Mouse (Mus musculus): ENCODE measurements around the gene Trpm3. TPM values are rescaled to one million over a fixed set of nuclear protein-coding genes. Genes with fewer than 3 reads are reported as not detected.

The Trpm3 gene
- polyA plus RNA-seq, 2 experiments from 2014 or later, result 0.28 TPM; not detected in 1

DNA sequence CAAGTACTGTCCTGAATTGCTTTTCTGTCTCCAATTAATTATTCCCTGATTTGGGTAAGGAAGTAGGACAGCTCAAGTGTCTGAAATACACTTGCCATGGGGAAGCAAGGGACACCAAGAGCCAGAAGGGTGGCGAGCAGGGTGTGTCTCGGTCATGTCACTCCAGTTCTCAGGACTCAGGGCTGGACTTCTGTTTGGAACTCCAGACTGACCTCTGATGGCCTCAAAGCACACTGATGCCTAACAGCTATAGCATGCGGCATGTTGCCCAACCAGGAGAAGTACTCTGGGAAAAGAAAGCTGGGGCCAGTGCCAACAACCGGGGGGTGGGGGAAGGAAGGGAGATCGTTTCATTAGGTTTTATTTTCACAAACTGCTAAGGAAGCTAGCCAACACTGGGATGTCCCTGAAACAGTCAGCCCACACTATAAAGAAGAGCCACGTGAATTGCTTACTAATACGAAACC, 791.6 kb downstream of the Trpm3 start:
- no peak for ATAC-seq

DNA sequence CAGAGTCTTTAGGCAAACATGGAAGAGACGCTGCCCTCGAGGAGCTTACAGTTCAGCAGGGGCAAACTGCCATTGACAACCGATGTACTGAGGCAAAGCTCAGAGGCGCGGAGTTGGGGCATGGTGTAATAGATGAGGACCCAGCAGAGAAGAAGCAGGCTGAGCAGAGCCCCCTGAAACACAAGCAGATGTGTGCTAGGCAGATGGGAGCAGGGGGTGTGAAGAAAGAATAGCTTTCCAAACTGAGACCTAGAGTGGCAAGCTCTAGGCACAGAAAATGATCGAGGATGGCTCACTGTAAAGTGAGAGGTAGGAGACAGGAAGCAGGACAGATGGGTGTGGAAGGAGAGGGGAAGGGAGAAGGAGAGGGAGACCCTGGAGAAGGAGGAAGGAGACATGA, 792.2 kb downstream of the Trpm3 start:
- no peak for ATAC-seq

DNA sequence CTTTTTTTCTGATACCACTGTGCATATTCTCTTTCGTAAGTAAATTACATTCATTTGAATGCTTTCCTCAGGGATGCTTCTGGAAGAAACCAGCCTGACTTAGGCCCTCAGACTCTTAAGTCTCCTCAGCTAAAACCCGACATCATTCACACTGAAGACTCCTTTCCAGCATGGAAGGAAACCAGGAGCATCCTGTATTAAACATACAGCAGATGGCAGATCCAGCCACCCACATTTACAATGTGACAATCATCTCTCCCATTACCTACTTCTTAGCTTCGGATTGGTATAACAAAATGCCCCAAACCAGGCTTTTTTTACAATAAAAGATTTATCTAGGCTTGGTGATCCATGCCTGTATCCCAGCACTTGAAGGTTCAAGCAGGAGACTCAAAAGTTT, 796.2 kb downstream of the Trpm3 start:
- no peak for ATAC-seq

DNA sequence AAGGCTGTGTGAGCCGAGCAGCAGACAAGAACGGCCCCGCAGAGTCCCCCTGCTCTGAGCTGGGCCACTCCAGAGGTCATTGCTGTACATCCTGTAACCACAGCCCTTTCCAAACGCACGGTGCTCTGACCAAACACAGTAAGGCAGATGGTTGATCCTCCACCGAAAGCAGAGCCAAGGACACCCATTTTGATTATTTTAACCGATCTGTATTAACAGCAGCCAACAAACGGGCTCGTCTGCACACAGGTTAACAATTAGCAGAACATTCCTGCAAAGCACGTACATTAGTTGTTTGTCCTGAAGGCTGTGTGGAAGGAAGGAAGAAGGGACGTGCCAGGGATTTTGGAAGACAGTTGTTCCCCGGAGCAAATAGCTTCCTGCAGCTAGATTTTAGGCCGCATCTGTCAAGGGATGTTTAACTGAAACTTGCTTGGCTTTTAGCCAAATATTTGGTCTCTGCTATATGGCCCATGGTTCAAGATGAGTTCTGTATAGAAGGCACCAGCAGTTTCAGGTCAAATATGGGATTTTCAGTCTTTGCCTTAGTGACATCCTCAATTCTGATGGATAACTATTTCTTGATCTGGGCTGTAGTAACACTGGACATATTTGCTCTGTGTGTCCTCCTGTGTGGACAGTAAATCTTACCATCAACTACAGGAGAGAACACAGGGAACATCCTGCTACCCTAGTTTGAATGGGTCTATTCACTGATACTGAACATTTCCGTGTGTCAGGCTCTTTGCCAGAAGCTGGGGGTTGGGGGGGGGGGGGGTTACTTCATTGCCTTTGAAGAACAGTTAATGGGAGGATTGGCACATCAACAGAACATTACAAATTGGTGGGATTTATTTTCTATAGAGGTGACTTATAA, 800.2 kb downstream of the Trpm3 start:
- ATAC-seq, result no peak

DNA sequence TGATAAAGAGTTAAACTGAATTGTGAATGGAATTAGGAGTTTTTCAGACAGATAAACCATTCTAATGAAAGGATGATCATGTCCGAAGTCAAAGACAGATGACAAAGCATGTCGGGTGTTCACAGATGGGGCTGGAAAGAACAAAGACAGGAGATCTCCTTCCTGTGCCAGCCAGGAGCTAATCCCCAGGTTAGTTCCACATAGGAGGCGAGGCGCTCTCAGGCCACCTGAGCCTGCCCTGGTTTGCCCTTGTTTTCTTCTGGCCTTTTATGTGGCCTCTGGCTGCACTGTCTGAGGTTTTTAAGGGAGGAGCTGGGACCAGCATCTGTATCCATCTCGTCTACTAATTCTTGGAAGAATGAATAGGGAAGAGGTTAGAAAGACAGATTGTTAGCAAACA, 801.0 kb downstream of the Trpm3 start:
- no peak for ATAC-seq

DNA sequence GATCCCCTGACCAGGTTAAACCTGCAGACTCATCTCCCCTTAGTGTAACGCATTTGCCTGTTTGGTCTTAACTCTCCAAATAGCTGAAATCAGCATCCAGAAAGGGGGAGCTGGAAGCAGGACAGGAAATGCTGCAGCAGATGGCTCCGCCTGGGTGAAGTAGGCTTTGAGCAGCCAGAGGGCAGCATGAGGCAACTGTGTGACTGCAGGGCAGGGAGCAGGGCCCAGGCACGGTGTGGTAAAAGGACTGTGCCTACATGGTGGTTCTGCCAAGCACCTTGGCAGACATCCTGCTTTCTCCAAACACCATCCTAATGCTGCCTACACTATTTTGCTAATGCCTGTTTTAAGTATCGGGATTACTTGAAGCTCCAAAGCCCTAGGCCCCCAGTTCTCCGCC, 801.6 kb downstream of the Trpm3 start:
- no peak for ATAC-seq

DNA sequence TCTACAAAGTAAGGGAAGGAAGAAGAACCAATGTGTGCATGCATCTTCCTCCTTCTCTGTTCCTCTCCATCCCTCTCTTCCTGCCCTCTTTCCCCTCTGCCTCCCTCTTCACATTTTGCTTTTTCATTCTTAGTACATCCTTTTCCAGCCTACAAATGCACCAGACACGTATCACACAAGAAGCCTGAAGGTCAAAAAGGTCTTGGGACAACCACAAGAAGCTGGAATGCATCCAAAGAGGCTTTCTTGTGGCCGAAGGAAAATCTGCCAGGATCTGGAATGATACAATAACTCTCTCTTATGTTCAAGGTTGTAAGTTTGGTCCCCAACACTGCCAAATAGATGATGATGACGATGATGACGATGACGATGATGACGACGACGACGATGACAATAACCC, 802.1 kb downstream of the Trpm3 start:
- no peak for ATAC-seq

DNA sequence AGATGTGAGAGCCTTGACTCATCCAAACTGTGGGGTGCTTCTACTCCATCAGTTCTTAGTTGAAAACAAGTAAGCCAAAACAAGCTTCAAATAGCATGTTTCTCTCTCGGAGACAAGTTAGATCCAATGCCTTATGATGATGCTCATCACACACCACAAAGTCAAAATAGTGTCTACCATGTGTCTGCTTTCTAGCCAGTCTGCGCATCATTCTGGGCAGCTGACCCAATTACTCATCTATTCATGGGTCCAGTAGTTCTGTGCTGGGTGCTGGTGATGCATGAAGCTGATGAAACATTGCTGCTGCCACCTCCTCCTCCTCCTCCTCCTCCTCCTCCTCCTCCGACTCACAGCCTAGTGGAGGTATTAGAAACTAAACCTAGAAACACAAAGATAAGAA, 813.6 kb downstream of the Trpm3 start:
- ATAC-seq, result no peak

DNA sequence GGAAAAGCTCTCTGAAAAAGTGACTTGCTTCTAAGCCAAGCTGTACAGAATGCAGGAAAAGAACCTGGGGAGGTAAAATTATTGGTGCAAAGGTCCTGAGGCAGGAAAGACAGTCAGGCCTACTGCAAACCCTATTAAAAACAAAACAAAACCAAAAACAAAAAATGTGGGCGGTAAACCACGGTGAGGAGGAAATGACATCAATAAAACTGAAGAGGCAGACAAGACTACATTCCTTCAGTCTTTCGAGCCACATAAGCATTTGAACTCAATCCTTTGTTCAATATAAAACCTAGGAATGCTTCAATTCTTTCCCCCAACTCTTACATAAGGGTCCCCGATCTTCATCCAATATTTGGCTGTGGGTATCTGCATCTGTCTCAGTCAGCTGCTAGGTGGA, 814.3 kb downstream of the Trpm3 start:
- ATAC-seq, result no peak

DNA sequence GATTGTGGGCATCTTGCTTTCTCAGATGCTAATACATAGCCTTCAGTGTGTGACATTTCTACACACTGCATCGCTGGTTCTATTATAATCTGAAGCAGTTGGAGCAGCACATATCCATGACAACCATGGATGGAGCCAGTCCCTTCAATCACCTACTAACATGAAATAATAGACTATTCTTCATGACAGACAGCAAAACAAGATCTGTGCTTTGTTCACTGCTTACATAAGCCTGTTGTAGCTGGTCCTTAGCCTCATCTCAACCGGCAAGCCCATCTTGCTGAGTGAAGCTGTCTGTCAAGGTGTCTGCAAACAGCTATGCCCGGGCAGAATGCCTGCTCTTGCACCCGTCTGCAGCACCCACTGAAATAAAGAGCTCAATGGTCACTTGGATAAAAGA, 819.6 kb downstream of the Trpm3 start:
- ATAC-seq, result no peak

DNA sequence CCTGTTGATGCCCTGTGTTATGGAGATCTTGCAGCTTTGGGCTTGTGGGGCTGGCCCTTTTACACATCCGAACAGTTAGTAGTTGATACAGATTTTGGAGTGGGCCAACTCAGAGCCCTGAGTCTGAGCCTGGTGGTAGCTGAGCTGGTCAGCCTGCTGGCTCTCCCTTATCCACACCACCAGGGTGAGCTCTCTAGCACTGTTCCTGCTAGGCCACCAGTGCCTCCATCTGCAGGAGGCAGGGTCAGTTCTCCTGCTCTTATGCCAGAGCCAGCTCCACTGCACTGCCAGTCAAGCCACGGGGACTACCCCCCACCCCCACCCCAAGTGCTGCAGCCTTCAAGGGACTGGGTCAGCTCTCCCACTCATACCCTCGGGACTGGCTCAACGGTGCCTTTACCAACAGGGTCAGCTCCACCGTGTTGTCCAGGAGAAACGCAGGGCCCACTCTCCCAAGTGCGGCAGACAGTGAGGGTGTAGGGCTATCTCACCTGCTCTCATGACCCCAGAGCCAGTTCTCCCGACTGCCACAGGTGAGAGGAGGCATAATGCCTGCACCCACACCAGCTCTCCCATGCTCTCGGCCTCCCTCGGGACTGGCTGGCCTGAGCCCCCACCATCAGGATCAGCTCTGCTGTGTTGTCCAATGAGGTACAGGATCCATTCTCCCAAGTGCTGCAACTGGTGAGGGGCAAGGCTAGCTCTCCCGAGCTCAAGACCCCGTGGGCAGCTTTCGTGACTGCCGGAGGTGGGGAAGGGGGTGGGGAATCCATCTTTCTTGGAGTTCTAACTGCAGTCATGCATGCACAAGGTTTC, 821.8 kb downstream of the Trpm3 start:
- no peak for ATAC-seq

DNA sequence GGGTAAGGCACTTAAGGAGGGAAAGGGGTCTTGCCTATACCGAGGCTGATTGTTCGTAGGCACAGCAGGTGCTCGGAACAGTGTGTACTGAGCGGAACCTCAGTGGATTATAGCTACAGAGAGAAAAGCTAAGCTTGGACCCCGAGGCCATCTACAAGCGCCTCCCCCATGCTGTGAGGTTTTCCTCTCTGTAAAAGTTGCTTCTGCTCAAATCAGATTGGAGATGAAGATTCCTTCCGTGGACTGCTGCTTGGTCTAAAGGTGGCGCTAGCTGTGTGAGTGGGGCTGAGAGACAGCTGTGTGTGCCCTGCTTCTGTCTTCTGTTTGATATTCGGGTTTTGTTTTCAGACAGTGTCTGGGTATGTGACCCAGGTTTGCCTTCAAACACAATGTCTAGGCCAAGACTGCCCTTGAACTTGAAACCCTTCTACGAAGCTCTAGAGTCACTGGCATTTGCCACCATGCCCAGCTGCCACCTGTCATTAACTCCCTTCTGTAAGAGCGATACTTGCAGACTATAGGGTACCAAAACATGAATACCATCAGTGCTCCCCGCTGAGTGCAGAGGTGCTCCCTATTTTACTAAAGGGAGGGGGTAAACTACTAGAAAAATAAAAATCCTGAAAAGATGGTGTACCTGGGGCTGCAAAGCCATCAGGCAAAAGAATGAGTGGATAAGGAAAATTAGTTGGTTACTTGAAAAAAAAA, 823.3 kb downstream of the Trpm3 start:
- ATAC-seq, result no peak

DNA sequence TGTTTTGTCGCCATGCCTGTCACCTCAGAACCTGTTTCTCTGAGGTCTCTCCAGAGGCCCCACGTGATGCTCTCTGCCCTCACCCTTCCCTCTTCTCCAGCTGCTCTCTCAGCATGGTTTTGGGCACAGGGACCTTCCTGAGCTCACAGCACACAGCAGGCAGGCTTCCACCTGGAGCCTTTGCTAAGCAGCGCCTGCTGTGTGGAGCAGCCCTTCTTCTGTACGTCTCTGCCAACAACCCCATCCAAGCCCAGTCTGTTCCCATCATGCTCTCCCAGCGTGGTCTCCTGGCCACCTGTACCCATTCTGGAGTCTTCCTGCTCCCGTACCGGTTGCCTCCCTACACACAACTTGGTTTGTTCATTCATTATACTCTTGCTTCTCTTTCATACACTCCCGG, 823.9 kb downstream of the Trpm3 start:
- ATAC-seq, result no peak

DNA sequence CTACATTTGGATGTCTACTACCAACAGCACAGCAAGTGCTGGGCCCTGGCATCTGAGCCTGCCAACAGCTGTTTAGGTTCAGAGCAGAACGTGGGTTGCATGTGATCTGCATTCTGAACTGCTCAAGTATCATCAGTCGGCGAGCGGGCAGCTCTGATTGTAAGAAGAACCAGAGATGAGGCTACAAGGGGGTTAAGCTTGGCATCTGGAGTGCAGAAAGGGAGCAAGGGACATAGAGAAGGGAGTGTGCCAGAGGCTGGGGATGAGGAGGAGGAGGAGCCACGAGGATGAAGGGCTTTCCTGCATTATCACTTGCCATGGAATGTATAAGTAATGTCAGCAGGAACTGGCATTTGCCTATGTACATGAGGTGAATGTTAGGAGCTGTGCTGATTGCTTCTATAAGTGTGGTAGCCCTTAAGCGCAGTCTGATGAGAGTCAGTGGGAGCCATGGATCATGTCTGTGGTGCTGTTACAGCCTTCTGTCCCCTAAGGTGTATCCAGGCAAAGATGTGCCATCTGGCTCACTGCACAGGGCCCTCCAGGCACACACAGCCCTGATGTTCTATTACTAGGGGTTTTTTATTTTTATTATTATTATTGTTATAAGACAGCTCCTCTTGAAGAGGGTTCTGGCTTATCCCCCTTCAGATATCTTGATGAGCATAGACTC, 825.0 kb downstream of the Trpm3 start:
- ATAC-seq, result no peak

DNA sequence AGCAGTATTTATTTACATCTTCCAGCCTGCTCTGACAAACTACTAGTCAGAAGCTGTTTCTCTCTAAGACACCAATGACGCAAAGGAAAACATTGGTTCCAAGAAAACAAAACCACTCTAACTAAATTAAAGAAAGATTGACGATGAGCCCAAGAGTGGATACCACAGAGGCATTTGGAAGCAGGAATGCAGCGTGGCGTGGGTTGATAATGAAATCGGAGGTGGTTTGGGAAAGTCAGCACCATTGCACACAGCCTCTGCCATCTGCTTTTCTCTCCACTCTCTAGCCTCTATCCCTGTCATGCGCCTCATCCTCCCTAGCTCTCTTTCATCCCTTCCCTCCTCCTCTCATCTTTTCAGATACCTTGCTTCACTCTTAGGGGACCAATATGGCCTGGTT, 826.6 kb downstream of the Trpm3 start:
- no peak for ATAC-seq

DNA sequence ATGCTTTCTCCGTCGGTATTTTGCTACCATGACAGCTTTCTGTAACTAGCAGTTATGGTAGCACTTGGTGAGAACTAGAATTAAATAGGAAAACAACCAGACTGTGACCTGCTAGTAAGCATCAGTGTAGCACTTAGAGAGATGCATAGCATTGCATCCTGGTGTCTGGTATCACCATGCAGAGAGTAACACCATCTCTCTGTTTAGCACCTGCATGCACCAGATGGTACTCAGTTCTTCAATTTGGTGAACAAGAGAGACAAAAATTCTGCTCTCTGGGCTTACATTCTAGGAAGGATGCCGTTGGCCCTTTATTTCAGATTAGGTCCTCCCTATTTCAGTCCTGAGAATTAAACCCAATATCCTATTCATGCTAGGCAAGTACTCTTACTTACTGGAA, 834.4 kb downstream of the Trpm3 start:
- ATAC-seq, result no peak

DNA sequence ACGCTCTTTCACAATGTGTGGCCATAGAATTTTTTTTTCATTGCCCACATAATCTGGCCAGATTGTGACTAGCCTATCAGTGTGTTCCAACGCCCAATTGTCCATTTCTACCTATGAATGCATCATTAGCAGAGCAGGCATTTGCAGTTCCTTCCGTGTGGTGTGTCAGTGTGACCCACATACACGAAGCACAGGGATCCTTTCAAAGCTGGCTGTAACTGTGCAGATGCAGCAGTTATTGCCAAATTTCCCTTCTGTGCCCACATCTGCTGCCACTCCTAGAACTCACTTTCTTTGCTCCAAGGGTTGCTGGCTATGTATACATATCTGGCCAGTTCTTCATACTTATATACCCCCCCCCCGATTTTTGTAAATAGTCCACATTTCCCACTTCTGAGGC, 834.9 kb downstream of the Trpm3 start:
- ATAC-seq, result no peak

DNA sequence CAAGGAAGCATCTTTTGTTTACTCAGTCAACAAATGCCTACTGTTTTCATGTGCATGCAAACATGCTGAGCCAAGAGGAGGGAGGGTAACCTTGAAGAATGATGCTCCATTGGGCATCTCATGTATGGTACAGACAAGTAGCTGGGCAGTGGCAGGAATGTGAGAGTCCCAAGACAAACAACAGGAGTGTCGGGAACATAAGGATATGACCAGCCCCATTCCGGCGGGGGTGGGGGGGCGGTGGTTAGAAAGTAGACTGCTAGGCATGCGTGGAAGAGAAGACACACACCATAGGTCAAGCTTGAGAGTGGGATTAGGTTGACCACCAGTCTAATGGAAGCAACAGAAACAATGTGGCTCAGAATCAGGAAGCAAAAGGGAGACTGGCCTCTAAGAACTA, 837.0 kb downstream of the Trpm3 start:
- ATAC-seq, result no peak

DNA sequence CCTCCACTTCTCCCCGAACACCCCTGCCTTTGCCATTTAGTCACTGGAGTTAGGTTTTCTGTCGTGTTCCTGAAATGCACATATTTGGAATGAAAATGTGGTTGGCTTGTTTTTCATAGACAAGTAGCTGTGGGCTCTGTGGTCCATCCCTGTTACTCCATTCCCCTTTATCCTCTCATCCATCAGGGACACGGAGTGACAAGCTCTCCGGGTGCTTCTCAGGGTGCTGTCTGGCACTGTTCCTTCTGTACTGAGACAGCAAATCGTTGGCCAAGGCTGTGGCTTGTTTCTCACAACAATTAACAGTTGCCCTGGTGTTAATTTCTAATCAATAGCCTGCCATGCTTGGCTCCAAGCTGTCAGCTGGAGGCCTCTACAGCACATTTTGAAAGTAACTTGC, 838.7 kb downstream of the Trpm3 start:
- ATAC-seq, result no peak

DNA sequence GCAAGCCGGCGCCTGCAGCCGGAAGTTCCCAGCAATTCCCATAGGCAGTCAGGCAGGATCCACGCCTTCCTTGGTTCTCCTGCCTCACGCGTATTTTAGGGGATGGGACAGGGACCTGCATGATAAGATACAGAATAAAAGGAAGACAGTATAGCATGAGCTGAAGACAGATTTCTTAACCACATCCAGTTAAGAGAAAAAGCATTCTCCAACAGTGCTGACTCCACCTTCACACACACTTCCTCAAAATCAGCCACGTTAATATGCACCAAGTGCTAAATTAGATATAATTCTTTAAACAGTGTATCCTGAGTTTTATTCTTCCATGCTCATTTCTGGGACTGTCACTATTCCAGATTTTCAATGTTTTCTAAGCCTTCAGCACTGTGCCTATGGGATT, 839.9 kb downstream of the Trpm3 start:
- ATAC-seq, result no peak

DNA sequence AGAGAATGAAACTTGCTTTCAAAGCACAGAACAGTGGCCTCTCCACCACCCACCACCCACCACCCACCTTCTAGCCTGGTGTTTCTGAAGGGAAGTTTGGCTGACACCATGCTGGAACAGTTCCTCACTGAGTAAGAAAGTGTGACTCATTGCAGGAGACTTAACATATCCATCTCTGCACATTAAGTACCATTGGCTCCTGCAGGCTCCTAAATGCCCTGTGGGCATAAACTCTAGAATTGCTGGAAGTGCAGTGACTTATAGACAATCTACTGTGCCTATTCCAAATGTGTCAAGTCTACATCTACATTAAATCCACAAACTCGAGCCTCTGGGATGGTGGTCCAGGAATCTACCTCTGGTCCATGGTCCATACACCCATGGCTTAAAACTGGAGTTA, 840.3 kb downstream of the Trpm3 start:
- no peak for ATAC-seq

DNA sequence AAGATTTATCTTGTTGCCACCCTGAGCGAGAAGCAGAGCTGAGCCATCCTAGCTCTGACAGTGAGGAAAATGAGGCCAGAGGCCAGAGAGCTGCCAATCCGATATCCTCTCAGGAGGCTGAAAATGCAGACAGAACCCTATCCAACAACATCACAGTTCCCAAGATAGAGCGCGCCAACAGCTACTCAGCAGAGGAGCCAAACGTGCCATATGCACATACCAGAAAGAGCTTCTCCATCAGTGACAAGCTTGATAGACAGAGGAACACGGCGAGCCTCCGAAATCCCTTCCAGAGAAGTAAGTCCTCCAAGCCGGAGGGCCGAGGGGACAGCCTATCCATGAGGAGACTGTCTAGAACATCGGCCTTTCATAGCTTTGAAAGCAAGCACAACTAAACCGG, 849.1 kb downstream of the Trpm3 start:
- no peak for ATAC-seq

DNA sequence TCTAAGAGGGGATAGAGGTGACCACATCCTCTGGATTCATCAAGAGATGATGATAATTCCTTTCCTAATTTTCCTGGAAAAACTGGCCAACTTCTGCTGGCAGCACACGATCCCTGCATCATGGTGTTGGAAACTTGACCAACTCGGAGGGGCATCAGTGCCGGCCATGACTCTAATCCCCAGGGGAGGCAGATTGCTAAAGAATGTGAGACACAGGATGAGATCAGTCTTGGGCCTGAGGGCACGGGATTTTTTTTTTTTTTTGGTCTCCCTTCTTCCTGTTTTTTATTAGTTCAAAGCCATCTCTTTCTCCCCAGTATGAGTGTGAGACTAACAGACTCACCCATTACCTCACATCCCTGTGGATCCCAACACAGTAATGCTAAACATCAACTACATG, 855.1 kb downstream of the Trpm3 start:
- no peak for ATAC-seq

All from CD4-positive, CD25-positive, alpha-beta regulatory T cell, adult 4 months (primary cell).